Mouse (Mus musculus) heart, embryonic 15.5 days (tissue): ENCODE data around the gene Akap7. TPM values are rescaled to one million over a fixed set of nuclear protein-coding genes. Genes with fewer than 3 reads are reported as not detected.

Source experiments
- ATAC-seq: fragments of 200-750 bp; cut with Nextera tagmentation; replicated peaks from 2 replicates; pipeline ENCODE4 v1.8.0; 2017; ENCODE audit warnings: low read depth, moderate TSS enrichment; ENCODE audit not compliant: insufficient number of reproducible peaks, insufficient read depth, low FRiP score
- H3K27ac ChIP-seq: fragments of 300-500 bp; sonication (generic); 2 replicates; pipeline ENCODE4 v1.5.1; 2015; ENCODE audit warnings: mild to moderate bottlenecking, inconsistent platforms
- H3K27me3 ChIP-seq: fragments of 300-500 bp; sonication (generic); 2 replicates; pipeline ENCODE4 v1.6.1; 2015; ENCODE audit warnings: inconsistent platforms
- H3K36me3 ChIP-seq: fragments of 300-500 bp; sonication (generic); 2 replicates; pipeline ENCODE4 v1.6.1; 2015; ENCODE audit warnings: mild to moderate bottlenecking, inconsistent platforms
- H3K4me1 ChIP-seq: fragments of 300-500 bp; sonication (generic); replicated peaks from 2 replicates; pipeline ENCODE4 v1.6.1; 2015; ENCODE audit warnings: inconsistent platforms
- H3K4me2 ChIP-seq: fragments of 300-500 bp; sonication (generic); 2 replicates; pipeline ENCODE4 v1.6.1; 2015; ENCODE audit warnings: inconsistent platforms, mild to moderate bottlenecking, moderate library complexity
- H3K4me3 ChIP-seq: fragments of 300-500 bp; sonication (generic); 2 replicates; pipeline ENCODE4 v1.5.1; 2015; ENCODE audit warnings: mild to moderate bottlenecking, inconsistent platforms
- H3K9ac ChIP-seq: fragments of 300-500 bp; sonication (generic); 2 replicates; pipeline ENCODE4 v1.6.1; 2015; ENCODE audit warnings: mild to moderate bottlenecking, inconsistent platforms
- H3K9me3 ChIP-seq: fragments of 300-500 bp; sonication (generic); replicated peaks from 2 replicates; pipeline ENCODE4 v1.6.1; 2016; ENCODE audit warnings: inconsistent platforms
- WGBS: fragments of 180-500 bp; shearing (Covaris S2); methylation state at CpG from one replicate; pipeline ENCODE4 v1.1.7; 2015; ENCODE audit warnings: mixed read lengths; 5-methylcytosine and 5-hydroxymethylcytosine counted together
- polyA plus RNA-seq: library from polyadenylated mRNA; unstranded; fragments of >200 nt; fragmentation: Nextera tagmentation; extraction: Ambion mirVana; gene quantifications from 2 replicates; pipeline ENCODE4 v1.2.1, GENCODE M21; 2015

Akap7 gene
- polyA plus RNA-seq, 1 experiment from 2014 or later, result 29.9 TPM

GRCm38 (mm10) chr10:25275492-25275891 lies 32.2 kb downstream of the Akap7 start:
- no peak overlapping the region for H3K27ac ChIP-seq
- WGBS, result 39% methylated on average over 7 of the region's 7 CpGs
- no peaks in the 10 kb centered on the region for H3K27me3 ChIP-seq

GRCm38 (mm10) chr10:25274621-25275330 lies 32.9 kb downstream of the Akap7 start:
- no peak overlapping the region for H3K9ac ChIP-seq
- H3K4me1 ChIP-seq, result peaks cover 9% of the 10 kb centered on the region
- no peak for ATAC-seq
- no peak overlapping the region for H3K4me3 ChIP-seq
- H3K27ac ChIP-seq, result no peak overlapping the region
- no peaks in the 10 kb centered on the region for H3K36me3 ChIP-seq
- no peaks in the 10 kb centered on the region for H3K9me3 ChIP-seq
- no peaks in the 10 kb centered on the region for H3K27me3 ChIP-seq
- 87% methylated on average over 26 of the region's 26 CpGs for WGBS
- no peak overlapping the region for H3K4me2 ChIP-seq

More at GRCm38 (mm10) chr10:25275492-25275891, 32.2 kb downstream of the Akap7 start:
- no peak for ATAC-seq
- Histone ChIP-seq H3K9me3 (no peaks in the 10 kb centered on the region), H3K4me1 (peaks cover 9% of the 10 kb centered on the region), H3K9ac (no peak overlapping the region), H3K36me3 (no peaks in the 10 kb centered on the region), H3K4me3 (no peak overlapping the region), H3K4me2 (no peak overlapping the region)

GRCm38 (mm10) chr10:25273731-25274130 lies 33.9 kb downstream of the Akap7 start:
- no peak for ATAC-seq
- Histone ChIP-seq H3K9ac (no peak overlapping the region), H3K9me3 (no peaks in the 10 kb centered on the region)

GRCm38 (mm10) chr10:25271756-25272155 lies 35.9 kb downstream of the Akap7 start:
- Histone ChIP-seq H3K36me3 (no peaks in the 10 kb centered on the region), H3K27me3 (no peaks in the 10 kb centered on the region), H3K4me1 (peaks cover 9% of the 10 kb centered on the region), H3K9ac (no peak overlapping the region), H3K4me2 (no peak overlapping the region), H3K27ac (peak overlapping the region; percentile 51; the same call in 1 of the 2 replicates), H3K4me3 (no peak overlapping the region), H3K9me3 (no peaks in the 10 kb centered on the region)
- 74% methylated on average over 2 of the region's 2 CpGs for WGBS
- ATAC-seq, result no peak

More at GRCm38 (mm10) chr10:25273731-25274130, 33.9 kb downstream of the Akap7 start:
- Histone ChIP-seq H3K4me3 (no peak overlapping the region), H3K4me1 (peaks cover 9% of the 10 kb centered on the region), H3K27me3 (no peaks in the 10 kb centered on the region), H3K4me2 (no peak overlapping the region), H3K27ac (no peak overlapping the region), H3K36me3 (no peaks in the 10 kb centered on the region)
- 70% methylated on average over 1 of the region's 1 CpGs for WGBS

GRCm38 (mm10) chr10:25271207-25271606 lies 36.5 kb downstream of the Akap7 start:
- Histone ChIP-seq H3K4me1 (peaks cover 9% of the 10 kb centered on the region), H3K4me3 (no peak overlapping the region), H3K36me3 (no peaks in the 10 kb centered on the region), H3K4me2 (no peak overlapping the region), H3K27ac (no peak overlapping the region), H3K9ac (no peak overlapping the region), H3K9me3 (no peaks in the 10 kb centered on the region), H3K27me3 (no peaks in the 10 kb centered on the region)
- no peak for ATAC-seq
- WGBS, result 88% methylated on average over 8 of the region's 8 CpGs

- Histone ChIP-seq H3K9me3 (no peaks in the 10 kb centered on the region), H3K4me2 (no peak overlapping the region), H3K9ac (no peak overlapping the region), H3K27me3 (no peaks in the 10 kb centered on the region), H3K4me1 (peaks cover 5% of the 10 kb centered on the region; the same call in 1 of the 2 replicates), H3K4me3 (no peak overlapping the region), H3K36me3 (no peaks in the 10 kb centered on the region), H3K27ac (no peak overlapping the region)
- 0 out of 2 replicates have a peak, but pooled peaks have one; percentile 43 for ATAC-seq
- WGBS, result 44% methylated on average over 18 of the region's 18 CpGs
Measured at GRCm38 (mm10) chr10:25268476-25269351, 39.0 kb downstream of the Akap7 start.

GRCm38 (mm10) chr10:25261176-25261575 lies 46.5 kb downstream of the Akap7 start:
- no peak for ATAC-seq

GRCm38 (mm10) chr10:25260724-25261123 lies 46.9 kb downstream of the Akap7 start:
- Histone ChIP-seq H3K27ac (no peak overlapping the region), H3K4me3 (no peak overlapping the region), H3K9ac (no peak overlapping the region), H3K4me2 (no peak overlapping the region), H3K9me3 (no peaks in the 10 kb centered on the region), H3K36me3 (no peaks in the 10 kb centered on the region), H3K27me3 (no peaks in the 10 kb centered on the region), H3K4me1 (no peaks in the 10 kb centered on the region; the same call in 1 of the 2 replicates)
- 90% methylated on average over 10 of the region's 10 CpGs for WGBS
- no peak for ATAC-seq

More at GRCm38 (mm10) chr10:25261176-25261575, 46.5 kb downstream of the Akap7 start:
- H3K9ac ChIP-seq, result no peak overlapping the region
- no peak overlapping the region for H3K4me2 ChIP-seq
- no peaks in the 10 kb centered on the region for H3K27me3 ChIP-seq
- no peak overlapping the region for H3K4me3 ChIP-seq
- H3K36me3 ChIP-seq, result no peaks in the 10 kb centered on the region
- H3K9me3 ChIP-seq, result no peaks in the 10 kb centered on the region
- no peak overlapping the region for H3K27ac ChIP-seq
- 45% methylated on average over 6 of the region's 6 CpGs for WGBS
- no peaks in the 10 kb centered on the region; the same call in 1 of the 2 replicates for H3K4me1 ChIP-seq

- Histone ChIP-seq H3K4me2 (no peak overlapping the region), H3K27me3 (no peaks in the 10 kb centered on the region), H3K9me3 (no peaks in the 10 kb centered on the region), H3K36me3 (no peaks in the 10 kb centered on the region), H3K4me3 (no peak overlapping the region), H3K4me1 (no peaks in the 10 kb centered on the region), H3K9ac (no peak overlapping the region), H3K27ac (no peak overlapping the region)
- no peak for ATAC-seq
- WGBS, result 80% methylated on average over 6 of the region's 6 CpGs
Measured at GRCm38 (mm10) chr10:25258171-25258570, 49.5 kb downstream of the Akap7 start.

- Histone ChIP-seq H3K4me2 (no peak overlapping the region), H3K4me1 (no peaks in the 10 kb centered on the region), H3K9ac (no peak overlapping the region), H3K27me3 (no peaks in the 10 kb centered on the region), H3K27ac (no peak overlapping the region), H3K9me3 (no peaks in the 10 kb centered on the region), H3K36me3 (no peaks in the 10 kb centered on the region), H3K4me3 (no peak overlapping the region)
- WGBS, result 47% methylated on average over 5 of the region's 5 CpGs
- ATAC-seq, result no peak
Measured at GRCm38 (mm10) chr10:25257466-25257865, 50.2 kb downstream of the Akap7 start.

GRCm38 (mm10) chr10:25253474-25253873 lies 54.2 kb downstream of the Akap7 start:
- Histone ChIP-seq H3K36me3 (no peaks in the 10 kb centered on the region), H3K9ac (no peak overlapping the region), H3K27me3 (no peaks in the 10 kb centered on the region), H3K4me1 (no peaks in the 10 kb centered on the region), H3K4me2 (no peak overlapping the region), H3K4me3 (no peak overlapping the region), H3K27ac (no peak overlapping the region), H3K9me3 (no peaks in the 10 kb centered on the region)
- 63% methylated on average over 2 of the region's 2 CpGs for WGBS
- no peak for ATAC-seq
